Mouse (Mus musculus) 416B (cell line): ENCODE results near the gene Trpt1.

ENCODE experiments used
- DNase-seq: peaks from one replicate; pipeline ENCODE4 v3.0.0; 2011; ENCODE audit warnings: low read depth

The Trpt1 gene

GRCm38 (mm10) chr19:7040637-7041130, 44.8 kb downstream of the Trpt1 start:
- no peak for DNase-seq

- DNase-seq: no peak
Observed at GRCm38 (mm10) chr19:7041171-7041570, 45.2 kb downstream of the Trpt1 start.

DNA sequence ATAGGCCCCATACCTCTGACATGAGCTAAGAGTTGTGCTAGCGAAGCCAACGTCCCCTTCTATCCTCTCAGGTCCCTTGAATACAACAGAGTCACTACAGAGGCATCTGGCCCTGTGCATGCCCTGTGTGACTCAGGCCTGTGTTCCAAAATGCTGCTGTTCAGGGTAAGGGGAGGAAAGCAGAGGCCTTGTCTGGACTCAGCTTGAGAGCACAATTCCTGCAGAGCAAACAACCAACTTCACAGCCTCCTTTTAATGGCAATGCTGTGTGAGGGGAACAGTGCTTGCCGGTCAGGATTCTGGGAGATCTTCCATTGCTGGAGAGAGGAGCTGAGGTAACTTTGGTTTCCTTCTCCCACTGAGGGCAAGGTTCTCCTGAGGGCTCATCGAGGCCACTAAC, 48.3 kb downstream of the Trpt1 start:
- no peak for DNase-seq

DNA sequence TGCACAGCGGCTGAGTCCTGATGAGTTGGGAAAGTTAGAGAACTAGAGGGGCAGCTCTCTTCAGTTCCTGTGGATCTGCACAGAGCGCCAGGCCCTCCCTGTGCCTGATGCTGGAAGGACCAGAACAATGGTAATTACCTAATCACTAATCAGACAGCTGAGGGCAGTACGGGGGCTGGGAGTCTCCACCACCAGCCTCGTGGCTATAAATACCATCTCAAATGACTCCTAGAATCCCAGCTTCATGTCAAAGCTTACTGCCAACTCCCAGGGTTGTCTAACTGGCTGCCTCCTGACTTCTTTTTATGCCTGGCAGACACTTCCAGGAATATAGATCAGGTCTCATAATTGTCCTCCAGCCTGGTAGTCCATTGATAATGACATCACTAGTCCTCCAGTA, 48.8 kb downstream of the Trpt1 start:
- no peak for DNase-seq
